Mouse (Mus musculus): ENCODE measurements around the gene Daam2.

DNA sequence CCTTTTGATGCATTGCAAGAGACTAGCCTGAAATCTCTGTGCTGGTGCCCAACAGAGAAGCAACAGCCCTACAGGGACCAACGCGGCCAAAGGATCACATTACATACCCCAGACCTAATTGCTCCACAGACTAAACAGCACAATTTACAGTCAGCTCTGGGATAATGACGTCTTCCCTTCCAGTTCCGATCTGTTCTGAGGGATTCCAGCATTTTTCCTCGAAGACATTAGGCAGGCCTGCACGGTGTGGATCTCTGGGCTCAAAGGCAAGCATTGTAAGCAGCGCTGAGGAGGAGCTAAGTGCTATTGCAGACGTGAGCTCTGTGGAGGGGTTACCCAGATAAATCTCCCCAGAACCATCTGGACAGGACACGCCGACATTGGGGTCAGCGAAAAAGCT, 18.3 kb upstream of the Daam2 start:
- TF ChIP-seq RCOR1 (conservative IDR thresholded peaks at IDR 0.05; ENCODE audit: low read depth, low read length) (no peak), MEF2A (IDR thresholded peaks at IDR 0.05; ENCODE audit: borderline replicate concordance, low read depth, low read length) (no peak), ZC3H11A (IDR thresholded peaks at IDR 0.05; ENCODE audit: low read depth, low read length) (no peak), EP300 (IDR thresholded peaks at IDR 0.05; ENCODE audit: low read length) (no peak), CTCF (conservative IDR thresholded peaks at IDR 0.05 in 1 of 2, IDR thresholded peaks at IDR 0.05 in 1 of 2; ENCODE audit: low read depth in 2 of 2, low read length in 2 of 2) (no peak), RAD21 (IDR thresholded peaks at IDR 0.05; ENCODE audit: low read depth, low read length) (no peak), MAX (IDR thresholded peaks at IDR 0.05; ENCODE audit: low read length) (no peak), NRF1 (IDR thresholded peaks at IDR 0.05; ENCODE audit: low read depth, low read length) (no peak), POLR2A (IDR thresholded peaks at IDR 0.05; ENCODE audit: low read depth, low read length) (no peak), GABPA (IDR thresholded peaks at IDR 0.05; ENCODE audit: insufficient replicate concordance, low read depth, low read length) (no peak), E2F4 (IDR thresholded peaks at IDR 0.05; ENCODE audit: insufficient replicate concordance, low read depth, low read length) (no peak), MXI1 (IDR thresholded peaks at IDR 0.05; ENCODE audit: low read depth, low read length) (no peak)
